Mouse (Mus musculus): Measurements from ENCODE around the gene Gm14406.
"Not testable (repeated sequence)": the region's sequence is repeated elsewhere in the genome, so short reads cannot be mapped to it uniquely, and the experiment has no call there.

Gm14406 gene

GRCm38 (mm10) chr2:177577998-177578397 lies at the start of gene Gm14406:
TSS of gene Gm14406 (minus strand) at chr2:177578210.
- in situ Hi-C loops (cut with MboI, MseI), result not testable (repeated sequence)

- in situ Hi-C loops (cut with MboI, MseI), result not testable (repeated sequence)
Measured at GRCm38 (mm10) chr2:177575141-177575540, 2.9 kb downstream of the Gm14406 start.

- in situ Hi-C loops (cut with MboI, MseI), result loop anchor here (25.0 kb wide), 1 partner anchor 472 kb away; no protein-coding TSS in a partner anchor
Measured at GRCm38 (mm10) chr2:177559365-177559764, 18.6 kb downstream of the Gm14406 start.

- in situ Hi-C loops (cut with MboI, MseI), result loop anchor here (25.0 kb wide), 1 partner anchor 468 kb away; no protein-coding TSS in a partner anchor
Measured at GRCm38 (mm10) chr2:177555261-177555660, 22.7 kb downstream of the Gm14406 start.

GRCm38 (mm10) chr2:177537717-177538116 lies 40.3 kb downstream of the Gm14406 start:
- in situ Hi-C loops (cut with MboI, MseI), result not testable (repeated sequence)

GRCm38 (mm10) chr2:177537141-177537540 lies 40.9 kb downstream of the Gm14406 start:
- in situ Hi-C loops (cut with MboI, MseI), result not testable (repeated sequence)

DNA sequence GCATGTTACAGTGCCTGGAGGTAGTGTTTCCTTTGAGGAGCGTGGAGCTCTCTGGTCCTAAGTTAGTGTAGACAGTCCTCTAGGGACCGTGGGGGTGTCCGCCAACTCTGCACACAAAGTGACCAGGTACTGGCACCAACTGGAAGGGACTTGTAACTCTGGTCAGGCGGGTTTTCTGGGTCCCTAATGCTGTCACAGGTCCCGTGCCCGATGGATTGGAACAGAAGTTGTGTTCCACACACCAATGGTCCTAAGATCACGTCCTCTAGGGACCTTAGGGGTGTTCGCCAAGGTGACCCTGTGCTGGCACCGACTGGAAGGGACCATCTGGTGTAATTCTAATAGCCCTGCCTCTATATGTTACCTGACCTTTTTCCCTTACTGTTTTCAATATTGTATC lies 42.1 kb downstream of the Gm14406 start:
- in situ Hi-C loops (cut with MboI, MseI), result no loop called here

- in situ Hi-C loops (cut with MboI, MseI), result loop anchor here (25.0 kb wide), 2 partner anchors 137 to 238 kb away; partner anchors contain the start of genes Gm14322 and Gm14418
Measured at GRCm38 (mm10) chr2:177524171-177524570, 53.8 kb downstream of the Gm14406 start.

GRCm38 (mm10) chr2:177523674-177524073 lies 54.3 kb downstream of the Gm14406 start:
- in situ Hi-C loops (cut with MboI, MseI), result loop anchor here (25.0 kb wide), 2 partner anchors 136 to 239 kb away; partner anchors contain the start of genes Gm14322 and Gm14418

DNA sequence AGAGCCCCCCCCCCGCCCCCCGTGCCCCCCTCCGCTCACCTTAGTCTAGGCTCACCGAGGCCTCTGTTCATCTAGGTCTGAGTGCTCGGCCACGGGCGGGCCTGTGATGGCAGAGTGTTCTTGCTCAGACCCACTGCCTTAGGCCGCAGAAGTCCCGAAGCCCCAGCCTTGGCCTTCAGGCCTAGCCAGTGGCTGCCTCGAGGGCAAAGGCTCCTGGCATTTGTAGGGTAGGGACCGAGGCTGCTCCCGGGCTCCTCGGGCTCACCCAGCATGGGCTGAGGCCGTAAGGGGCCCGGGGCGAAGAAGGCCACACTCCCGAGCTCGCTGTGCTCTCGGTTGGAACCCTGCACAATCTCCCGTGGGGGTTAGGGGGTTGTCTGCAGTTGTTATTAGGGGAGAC lies 54.9 kb downstream of the Gm14406 start:
- in situ Hi-C loops (cut with MboI, MseI), result loop anchor here (25.0 kb wide), 2 partner anchors 136 to 239 kb away; partner anchors contain the start of genes Gm14322 and Gm14418

DNA sequence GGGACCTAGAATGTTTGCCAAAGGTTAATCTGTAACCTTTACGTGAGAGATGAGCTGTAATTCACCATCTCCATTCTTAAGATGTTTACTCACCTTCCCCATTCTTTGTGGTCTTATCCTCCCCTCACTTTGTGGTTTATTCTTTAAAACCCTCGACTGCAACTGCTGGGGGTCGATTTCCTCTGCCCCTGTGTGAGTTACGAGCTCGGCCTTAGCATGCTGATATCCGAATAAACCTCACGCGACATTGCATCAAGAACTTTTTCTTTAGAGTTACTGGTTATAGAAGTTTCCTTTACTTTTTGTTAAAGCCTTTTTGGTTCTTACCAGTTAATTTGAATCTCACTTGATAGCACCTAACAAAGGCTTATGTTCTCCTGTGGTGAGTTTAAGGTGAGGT lies 58.0 kb downstream of the Gm14406 start:
- in situ Hi-C loops (cut with MboI, MseI), result loop anchor here (25.0 kb wide), 2 partner anchors 133 to 242 kb away; partner anchors contain the start of genes Gm14322 and Gm14418
